Mouse (Mus musculus) liver, adult 2 months (tissue): ENCODE results near the gene Arl15.

Source experiments
- CTCF ChIP-seq: fragments of 200-500 bp; IDR thresholded peaks from 2 replicates; pipeline ENCODE4 v1.5.1; 2011; ENCODE audit warnings: low read depth, low read length, control low read depth
- POLR2A ChIP-seq: fragments of 200-500 bp; IDR thresholded peaks from 2 replicates; pipeline ENCODE4 v1.6.1; 2011; ENCODE audit warnings: low read length, control low read depth; ENCODE audit not compliant: insufficient read depth; ENCODE audit errors: extremely low read depth

DNA sequence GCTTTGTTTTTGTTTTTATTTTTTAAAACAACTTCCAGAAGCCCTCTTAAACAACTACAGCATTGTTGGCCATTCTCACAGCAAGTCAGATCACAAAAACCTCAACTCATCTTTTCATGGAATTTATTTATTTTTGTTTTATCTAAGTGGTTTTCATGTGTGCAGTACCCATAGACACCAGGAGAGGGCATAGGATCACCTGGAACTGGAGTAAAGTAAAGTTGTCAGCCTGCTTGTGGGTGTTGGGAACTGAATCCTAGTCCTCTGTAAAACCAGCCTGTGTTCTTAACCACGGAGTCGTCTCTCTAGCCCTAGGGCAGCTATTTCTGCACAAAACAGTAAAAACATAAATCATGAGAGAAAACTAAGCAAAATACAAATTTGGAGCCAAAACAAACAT, 334.1 kb downstream of the Arl15 start:
- TF ChIP-seq POLR2A (no peak), CTCF (peak; percentile 12; the same call in 1 of the 2 replicates)
